Mouse (Mus musculus) macrophage (primary cell): ENCODE data around the gene Trib3. TPM values are rescaled to one million over a fixed set of nuclear protein-coding genes. Genes with fewer than 3 reads are reported as not detected.
A peak's percentile ranks its signal among the peaks of the same experiment; 100 is the strongest.

ENCODE experiments used
- H3K27ac ChIP-seq: fragments of 350-480 bp; formaldehyde crosslinking; 2 replicates; pipeline ENCODE4 v1.9.0; 2021
- H3K36me3 ChIP-seq: fragments of 350-480 bp; formaldehyde crosslinking; 2 replicates; pipeline ENCODE4 v1.9.0; 2021; ENCODE audit errors: inconsistent target
- H3K4me3 ChIP-seq: fragments of 350-480 bp; formaldehyde crosslinking; 2 replicates; pipeline ENCODE4 v1.9.0; 2021; ENCODE audit errors: inconsistent target
- H3K79me2 ChIP-seq: fragments of 350-480 bp; formaldehyde crosslinking; 2 replicates; pipeline ENCODE4 v1.9.0; 2021; ENCODE audit errors: inconsistent target
- WGBS: methylation state at CpG from one replicate; pipeline ENCODE4 v1.1.7; 2026; ENCODE audit warnings: inconsistent platforms; ENCODE audit not compliant: missing documents; 5-methylcytosine and 5-hydroxymethylcytosine counted together
- polyA plus RNA-seq: library from polyadenylated mRNA; stranded (reverse); fragments of 250-400 nt; gene quantifications from 3 replicates; pipeline ENCODE4 v1.2.4, GENCODE M21; 2018; ENCODE audit warnings: inconsistent platforms

The Trib3 gene
- polyA plus RNA-seq, 1 experiment from 2014 or later: 0.29 TPM

DNA sequence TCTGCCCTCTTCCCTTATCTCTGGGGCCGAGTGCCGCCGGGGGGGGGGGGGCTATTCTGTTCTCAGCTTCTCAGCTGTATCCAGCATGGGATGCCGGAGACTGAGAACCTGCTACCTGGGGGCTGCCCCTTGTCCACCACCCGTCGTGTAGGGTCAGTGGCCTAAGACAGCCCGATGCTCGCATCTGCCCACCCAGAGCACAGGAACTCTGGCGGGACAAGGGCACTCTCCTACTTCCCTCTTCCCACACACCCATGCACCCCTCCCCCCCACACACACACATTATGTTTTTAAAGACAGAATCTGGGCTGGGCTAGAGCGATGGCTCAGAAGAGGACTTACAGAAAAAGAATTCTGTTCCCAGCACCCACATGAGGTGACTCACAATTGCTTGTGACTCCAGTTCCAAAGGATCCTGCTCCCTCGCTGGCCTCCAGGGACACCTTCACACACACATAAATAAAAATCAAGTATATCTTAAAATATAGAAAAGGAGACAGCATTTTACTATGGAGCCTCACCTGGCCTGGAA lies 8.5 kb downstream of the Trib3 start:
- no peak overlapping the region for H3K4me3 ChIP-seq
- no peaks in the 10 kb centered on the region for H3K36me3 ChIP-seq
- no peak overlapping the region for H3K27ac ChIP-seq
- WGBS: 25% methylated on average over 11 of the region's 11 CpGs
- H3K79me2 ChIP-seq: peaks cover 17% of the 10 kb centered on the region

DNA sequence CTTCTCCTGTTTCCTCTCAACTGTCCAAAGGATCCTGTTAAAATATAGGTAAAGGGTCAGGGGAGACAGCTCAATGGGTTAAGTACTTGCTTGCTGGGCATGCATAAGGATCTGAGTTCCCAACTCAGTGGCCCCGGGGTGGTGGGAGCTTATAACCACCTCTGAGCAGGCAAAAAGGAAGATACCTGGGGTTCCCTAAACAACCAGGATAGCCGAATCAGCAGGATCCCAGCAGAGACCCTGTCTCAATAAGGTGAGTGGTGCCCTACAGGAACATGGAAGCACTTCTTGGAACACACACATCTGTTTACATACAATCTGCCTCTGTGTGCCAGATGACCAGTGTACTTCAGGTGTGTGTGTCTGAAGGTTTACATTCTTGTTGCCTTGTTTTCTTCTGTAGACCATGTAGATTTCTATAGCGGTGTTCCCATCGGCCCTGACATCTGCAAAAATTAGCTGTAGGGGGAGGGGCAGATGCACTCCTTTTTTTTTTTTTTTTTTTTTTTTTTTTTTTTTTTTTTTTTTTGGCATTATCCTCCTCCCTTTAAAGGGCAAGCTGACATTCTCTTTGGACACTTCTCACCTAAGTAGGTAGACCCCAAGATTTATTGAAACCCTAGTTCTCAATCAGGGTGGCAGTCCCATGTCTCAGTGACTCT lies 10.4 kb downstream of the Trib3 start:
- no peak overlapping the region for H3K4me3 ChIP-seq

DNA sequence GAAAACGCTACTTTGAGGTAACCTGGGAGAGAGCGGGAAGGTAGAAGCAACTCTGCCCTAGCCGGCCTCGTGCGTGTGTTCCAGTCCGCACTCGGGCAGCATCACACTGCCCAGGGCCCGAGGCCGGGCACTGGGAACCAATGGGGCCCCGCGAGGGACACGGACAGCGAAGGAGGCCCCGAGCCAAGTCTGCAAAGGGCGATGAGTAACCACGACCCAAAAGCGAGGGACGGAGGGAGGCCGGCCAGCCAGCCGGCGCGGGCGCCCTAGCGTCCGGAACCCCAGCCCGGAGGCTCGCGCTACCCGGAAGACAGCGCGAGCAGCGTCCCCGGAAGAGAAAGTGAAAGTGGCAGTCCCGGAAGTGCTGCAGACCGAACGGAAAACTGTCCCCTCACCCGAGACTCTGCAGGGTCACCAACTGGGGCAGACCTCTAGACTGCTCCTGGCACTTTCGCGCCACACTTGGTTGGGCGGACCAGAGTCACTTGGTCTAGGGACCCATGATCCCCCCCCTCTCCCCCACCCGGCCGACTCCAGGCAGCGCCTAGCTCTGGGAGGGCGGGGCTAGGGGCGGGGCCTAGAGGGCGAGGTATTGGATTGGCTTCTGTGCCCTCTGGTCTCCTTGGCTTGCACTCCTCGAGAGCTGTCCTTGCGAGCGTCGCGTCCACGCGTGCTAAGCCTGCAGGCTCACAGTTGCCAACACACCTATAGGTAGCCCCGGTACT lies 11.6 kb downstream of the Trib3 start, which contains the start of gene Rbck1:
Gene Rbck1 (minus strand): TSS at position 553 of the 725 bp plus-strand sequence.
- Histone ChIP-seq H3K79me2 (peaks cover 34% of the 10 kb centered on the region), H3K27ac (peak within 1 kb of the TSS; percentile 93), H3K4me3 (peak within 1 kb of the TSS; percentile 86), H3K36me3 (peaks cover 15% of the 10 kb centered on the region; the same call in 1 of the 2 replicates)
- 1% methylated on average over 52 of the region's 54 CpGs for WGBS

More for the DNA sequence above, 10.4 kb downstream of the Trib3 start:
- Histone ChIP-seq H3K36me3 (0 out of 2 replicates have a peak, but pooled peaks cover 6% of the 10 kb centered on the region), H3K79me2 (peaks cover 33% of the 10 kb centered on the region), H3K27ac (no peak overlapping the region)
- 74% methylated on average over 2 of the region's 4 CpGs for WGBS

DNA sequence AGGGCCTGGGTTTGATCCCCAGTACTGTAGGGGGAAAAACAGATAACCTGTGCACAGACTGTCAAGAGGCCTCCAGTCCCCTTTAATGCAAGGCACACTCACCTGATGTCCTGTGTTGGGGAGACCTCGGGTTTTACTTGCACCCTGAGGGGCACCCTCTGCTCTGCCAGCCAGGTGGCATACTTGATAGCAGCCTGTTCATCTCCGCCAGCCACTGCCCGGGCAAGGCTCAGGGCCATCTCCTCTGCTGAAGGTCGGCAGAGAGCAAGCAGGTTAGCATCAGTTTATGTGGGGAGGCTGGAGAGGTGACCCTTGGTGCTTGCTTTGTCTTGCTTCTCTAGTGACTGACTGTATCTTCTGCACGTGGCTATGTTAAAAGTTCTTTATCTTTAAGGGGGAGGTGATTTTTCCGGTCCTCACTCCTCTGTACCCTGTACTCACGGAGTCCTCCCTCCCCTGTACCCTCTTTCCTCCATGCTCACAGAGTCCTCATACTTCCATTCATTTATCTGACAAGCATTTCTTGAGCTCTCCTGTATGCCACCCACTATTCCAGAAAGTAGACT lies 12.9 kb downstream of the Trib3 start:
- Histone ChIP-seq H3K27ac (no peak overlapping the region), H3K79me2 (peaks cover 34% of the 10 kb centered on the region), H3K36me3 (peaks cover 28% of the 10 kb centered on the region; the same call in 1 of the 2 replicates), H3K4me3 (peak overlapping the region; percentile 86)
- 45% methylated on average over 7 of the region's 7 CpGs for WGBS

DNA sequence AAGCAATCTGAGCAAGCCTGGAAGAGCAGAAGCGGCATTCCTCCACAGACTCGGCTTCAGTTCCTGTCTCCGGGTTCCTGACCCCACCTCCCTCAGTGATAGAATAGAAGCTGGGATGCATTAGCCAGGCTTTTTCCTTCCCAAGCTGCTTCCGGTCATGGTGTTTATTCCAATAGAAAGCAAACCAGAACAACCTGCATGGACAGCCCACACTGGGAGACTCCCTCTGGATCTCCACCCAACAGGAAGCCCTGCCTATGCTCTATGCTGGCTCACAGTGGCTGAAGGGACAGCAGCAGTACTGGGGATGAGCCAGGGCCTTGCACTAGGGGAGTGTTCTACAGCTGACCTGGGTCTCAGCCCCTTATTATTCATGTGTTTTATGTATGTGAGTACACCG lies 15.9 kb downstream of the Trib3 start:
- Histone ChIP-seq H3K79me2 (peaks cover 34% of the 10 kb centered on the region), H3K4me3 (no peak overlapping the region), H3K27ac (no peak overlapping the region), H3K36me3 (peaks cover 57% of the 10 kb centered on the region)
- 88% methylated on average over 5 of the region's 5 CpGs for WGBS

DNA sequence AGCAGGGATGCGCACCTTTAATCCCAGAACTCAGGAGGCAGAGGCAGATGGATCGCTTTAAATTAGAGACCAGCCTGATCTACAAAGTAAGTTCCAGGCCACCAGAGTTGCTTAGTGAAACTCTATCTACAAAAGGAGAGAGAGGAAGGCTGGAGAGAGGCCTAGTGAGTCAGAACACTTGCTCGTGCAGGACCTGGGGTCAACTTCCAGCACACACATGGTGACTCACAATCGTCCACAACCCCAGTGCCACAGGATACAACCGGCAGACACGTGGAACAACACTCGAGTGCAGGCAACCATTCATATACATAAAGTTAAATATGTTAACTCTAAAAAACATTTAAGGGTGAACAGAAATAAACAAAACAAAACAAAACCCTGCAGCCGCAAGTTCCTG lies 17.2 kb downstream of the Trib3 start:
- peaks cover 70% of the 10 kb centered on the region for H3K36me3 ChIP-seq
- H3K4me3 ChIP-seq: no peak overlapping the region
- H3K79me2 ChIP-seq: peaks cover 30% of the 10 kb centered on the region
- H3K27ac ChIP-seq: no peak overlapping the region
- 94% methylated on average over 7 of the region's 8 CpGs for WGBS

DNA sequence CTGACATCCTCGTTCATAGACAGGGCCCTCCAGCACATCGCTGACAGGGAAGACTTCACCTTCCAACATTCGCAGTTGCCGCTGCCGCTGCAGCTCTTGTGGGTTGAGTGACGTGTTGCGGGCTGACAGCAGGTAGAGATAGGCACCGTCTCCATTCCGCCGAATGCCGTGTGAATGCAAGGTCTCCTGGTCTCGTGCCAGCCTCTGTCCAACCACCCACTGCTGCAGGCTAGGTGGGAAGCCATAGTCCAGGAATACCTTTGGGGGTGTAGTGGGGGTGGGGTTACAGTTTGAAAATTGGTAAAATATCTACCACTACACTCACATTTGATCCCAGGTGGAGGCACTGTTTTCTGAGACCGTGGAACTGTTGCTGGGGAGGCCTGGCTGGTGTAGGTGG lies 17.7 kb downstream of the Trib3 start:
- Histone ChIP-seq H3K4me3 (no peak overlapping the region), H3K79me2 (peaks cover 25% of the 10 kb centered on the region)
- WGBS: 96% methylated on average over 13 of the region's 13 CpGs

DNA sequence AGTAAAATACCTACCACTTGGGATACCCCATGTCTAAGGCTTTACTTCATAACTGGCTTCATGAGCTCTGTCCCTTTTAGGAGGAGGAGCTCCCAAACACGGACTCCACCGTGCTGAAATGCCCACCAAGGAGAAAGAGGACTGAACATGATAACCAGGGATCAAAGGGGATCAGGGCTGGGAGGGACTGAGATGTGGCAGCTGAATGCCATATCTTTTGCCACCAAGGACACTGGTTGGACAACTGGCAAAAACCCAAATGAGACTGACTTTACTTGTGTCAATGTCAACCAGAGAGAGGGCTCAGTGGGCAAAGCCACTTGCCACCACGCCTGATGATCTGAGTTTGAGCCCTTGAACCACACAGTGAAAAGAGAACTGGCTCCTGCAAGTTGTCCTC lies 19.0 kb downstream of the Trib3 start:
- Histone ChIP-seq H3K4me3 (no peak overlapping the region), H3K27ac (no peak overlapping the region), H3K36me3 (peaks cover 83% of the 10 kb centered on the region), H3K79me2 (peaks cover 12% of the 10 kb centered on the region; the same call in 1 of the 2 replicates)
- WGBS: 94% methylated on average over 3 of the region's 3 CpGs

More for the DNA sequence above, 17.7 kb downstream of the Trib3 start:
- peaks cover 75% of the 10 kb centered on the region for H3K36me3 ChIP-seq
- no peak overlapping the region for H3K27ac ChIP-seq

DNA sequence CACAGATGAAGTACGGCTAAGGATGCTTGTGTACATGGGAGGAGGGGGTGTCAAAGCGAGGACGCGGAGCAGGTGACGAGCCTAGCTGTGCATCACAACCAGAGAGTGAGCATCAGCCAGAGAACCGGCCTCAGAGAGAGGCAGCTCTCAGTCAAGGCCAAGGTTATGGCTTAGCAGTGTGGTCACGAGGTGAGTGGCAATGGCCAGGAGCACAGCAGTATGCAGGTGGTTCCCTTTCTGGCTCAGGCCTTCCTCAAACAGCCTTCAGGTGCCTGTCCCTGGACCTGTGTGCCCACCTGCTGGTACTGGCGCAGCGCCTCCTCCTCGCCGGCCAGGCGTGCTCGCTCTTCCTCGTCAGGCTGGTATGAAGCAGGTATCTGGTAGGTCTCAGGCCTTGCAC lies 19.9 kb downstream of the Trib3 start:
- Histone ChIP-seq H3K27ac (no peak overlapping the region), H3K79me2 (peaks cover 5% of the 10 kb centered on the region; the same call in 1 of the 2 replicates), H3K36me3 (peaks cover 84% of the 10 kb centered on the region), H3K4me3 (no peak overlapping the region)
- 95% methylated on average over 14 of the region's 14 CpGs for WGBS

DNA sequence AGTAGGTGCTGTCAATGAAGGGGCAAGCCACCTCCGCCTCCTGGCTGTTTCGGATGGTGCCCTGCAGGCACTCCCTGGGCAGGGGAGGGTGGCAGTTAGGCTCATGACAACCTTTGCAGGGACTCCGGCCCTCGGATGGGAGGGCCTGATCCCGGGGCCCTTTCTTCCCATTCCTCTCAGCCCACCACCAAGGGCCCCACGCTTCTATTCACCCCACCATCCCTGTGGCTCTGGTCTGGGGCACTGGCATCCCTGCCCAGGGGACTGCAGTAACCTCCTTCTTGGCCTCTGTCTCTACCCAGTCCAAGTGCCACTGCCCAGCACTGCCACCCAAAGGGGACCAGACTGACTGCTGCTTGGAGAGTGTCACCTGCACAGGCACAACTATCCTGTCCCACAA lies 21.6 kb downstream of the Trib3 start:
- no peak overlapping the region for H3K27ac ChIP-seq
- 96% methylated on average over 6 of the region's 6 CpGs for WGBS

DNA sequence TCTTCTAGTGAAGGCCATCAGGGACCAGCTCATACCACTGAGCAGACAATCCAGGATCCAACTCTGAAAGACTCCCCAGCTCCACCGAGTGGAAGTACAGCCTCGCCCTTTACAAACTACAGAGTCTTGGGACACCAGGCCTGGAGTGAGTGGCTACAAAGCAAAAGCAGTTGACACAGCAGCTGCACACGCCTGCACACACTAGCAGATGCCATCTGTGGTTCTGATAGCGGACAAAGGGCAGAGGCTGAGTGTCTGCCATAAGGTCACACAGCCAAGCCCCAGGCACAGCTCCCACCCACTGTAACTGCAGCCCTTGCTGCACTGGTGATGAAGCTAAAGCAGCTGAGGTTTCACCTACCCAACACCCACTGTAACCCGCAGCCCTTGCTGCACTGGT lies 22.3 kb downstream of the Trib3 start:
- H3K36me3 ChIP-seq: peaks cover 87% of the 10 kb centered on the region
- no peak overlapping the region for H3K4me3 ChIP-seq
- no peak overlapping the region for H3K27ac ChIP-seq
- WGBS: 98% methylated on average over 5 of the region's 5 CpGs
- H3K79me2 ChIP-seq: no peaks in the 10 kb centered on the region

More for the DNA sequence above, 21.6 kb downstream of the Trib3 start:
- Histone ChIP-seq H3K36me3 (peaks cover 87% of the 10 kb centered on the region), H3K79me2 (no peaks in the 10 kb centered on the region), H3K4me3 (no peak overlapping the region)

DNA sequence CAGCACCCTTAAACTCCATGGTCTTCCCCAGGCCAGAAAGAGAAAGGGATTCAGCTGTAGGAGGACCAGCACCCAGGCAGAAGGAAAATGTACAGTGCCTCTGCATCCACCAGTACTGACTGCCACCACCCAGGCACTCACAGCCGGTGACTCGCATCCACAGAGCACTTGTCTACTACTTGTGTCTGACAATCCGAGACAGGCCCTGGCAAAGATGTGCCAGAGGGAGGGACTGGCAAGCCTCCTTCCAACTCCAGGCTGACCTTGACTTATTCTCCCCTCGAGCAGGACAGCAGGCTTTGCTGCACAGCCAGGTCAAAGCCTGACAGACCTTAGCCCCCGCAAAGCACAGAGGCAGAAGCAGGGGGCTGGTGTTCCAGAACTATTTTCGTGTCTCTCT lies 26.8 kb downstream of the Trib3 start:
- 98% methylated on average over 6 of the region's 6 CpGs for WGBS
- H3K27ac ChIP-seq: no peak overlapping the region
- no peaks in the 10 kb centered on the region for H3K79me2 ChIP-seq
- H3K4me3 ChIP-seq: no peak overlapping the region
- peaks cover 82% of the 10 kb centered on the region for H3K36me3 ChIP-seq

DNA sequence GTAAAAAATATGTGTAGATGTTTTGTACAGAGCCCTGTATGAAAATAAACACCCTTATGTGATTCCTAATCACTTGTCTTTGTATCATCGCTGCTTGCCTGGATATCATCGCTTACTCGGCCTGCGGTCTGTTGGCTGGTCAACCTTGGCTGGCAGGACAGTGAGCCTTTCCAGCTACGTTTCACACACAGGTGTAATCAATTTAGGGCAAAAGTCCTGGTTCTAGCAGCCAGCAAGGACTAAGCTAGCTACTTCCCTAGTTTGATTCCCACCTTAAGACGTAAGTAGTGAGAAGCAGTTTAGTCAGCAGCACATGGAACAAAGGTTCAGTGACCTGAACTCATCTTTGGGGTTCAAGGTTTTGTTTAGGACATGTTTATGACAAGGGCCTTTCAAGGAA lies 29.9 kb downstream of the Trib3 start:
- H3K79me2 ChIP-seq: no peaks in the 10 kb centered on the region
- no peak overlapping the region for H3K4me3 ChIP-seq
- no peak overlapping the region for H3K27ac ChIP-seq
- H3K36me3 ChIP-seq: peaks cover 88% of the 10 kb centered on the region
- 90% methylated on average over 6 of the region's 6 CpGs for WGBS

DNA sequence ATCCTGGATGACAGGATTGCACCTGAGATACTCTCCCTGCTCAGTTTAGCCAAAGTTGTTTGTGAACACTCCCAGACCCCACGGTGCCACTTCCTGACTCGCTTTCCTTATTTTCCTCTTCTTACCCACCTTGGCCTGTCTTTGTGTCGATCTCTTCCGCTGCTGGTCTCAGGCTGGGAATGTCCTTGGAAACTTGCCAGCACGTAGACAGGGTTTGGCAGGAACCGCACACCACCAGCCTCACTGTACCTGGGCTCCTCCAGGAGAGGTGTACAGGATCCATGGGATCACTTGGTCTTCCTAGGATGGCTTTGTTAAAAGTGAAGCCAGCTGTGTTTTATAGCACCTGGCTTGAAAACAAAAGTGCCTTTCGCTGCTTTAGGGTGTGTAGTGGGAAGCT lies 30.8 kb downstream of the Trib3 start:
- Histone ChIP-seq H3K27ac (no peak overlapping the region), H3K79me2 (no peaks in the 10 kb centered on the region), H3K36me3 (peaks cover 88% of the 10 kb centered on the region), H3K4me3 (no peak overlapping the region)
- 94% methylated on average over 6 of the region's 7 CpGs for WGBS

DNA sequence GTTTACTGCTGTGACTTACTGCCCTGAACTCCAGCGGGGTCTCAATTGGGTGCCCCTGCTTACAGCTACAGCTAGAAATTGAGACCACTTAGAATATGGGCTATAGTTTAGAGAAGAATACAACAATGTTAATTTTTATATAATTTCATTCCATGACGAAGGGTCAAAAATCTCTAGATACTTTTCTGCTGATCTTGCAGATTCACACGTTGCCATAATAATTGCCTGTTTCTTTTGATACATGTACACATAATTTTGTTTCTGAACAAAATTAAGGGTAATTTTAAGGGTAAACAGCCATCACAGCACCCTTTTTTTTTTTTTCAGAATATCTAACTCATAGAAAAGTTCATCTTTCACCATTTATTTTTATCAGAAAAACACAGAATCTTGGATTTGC lies 36.6 kb downstream of the Trib3 start:
- Histone ChIP-seq H3K36me3 (peaks cover 92% of the 10 kb centered on the region), H3K79me2 (peaks cover 29% of the 10 kb centered on the region), H3K4me3 (no peak overlapping the region), H3K27ac (no peak overlapping the region)
- WGBS: 96% methylated on average over 3 of the region's 3 CpGs
